Comparison of ENCODE assay signal across 8 mouse cellular contexts in the genomic region with DNA sequence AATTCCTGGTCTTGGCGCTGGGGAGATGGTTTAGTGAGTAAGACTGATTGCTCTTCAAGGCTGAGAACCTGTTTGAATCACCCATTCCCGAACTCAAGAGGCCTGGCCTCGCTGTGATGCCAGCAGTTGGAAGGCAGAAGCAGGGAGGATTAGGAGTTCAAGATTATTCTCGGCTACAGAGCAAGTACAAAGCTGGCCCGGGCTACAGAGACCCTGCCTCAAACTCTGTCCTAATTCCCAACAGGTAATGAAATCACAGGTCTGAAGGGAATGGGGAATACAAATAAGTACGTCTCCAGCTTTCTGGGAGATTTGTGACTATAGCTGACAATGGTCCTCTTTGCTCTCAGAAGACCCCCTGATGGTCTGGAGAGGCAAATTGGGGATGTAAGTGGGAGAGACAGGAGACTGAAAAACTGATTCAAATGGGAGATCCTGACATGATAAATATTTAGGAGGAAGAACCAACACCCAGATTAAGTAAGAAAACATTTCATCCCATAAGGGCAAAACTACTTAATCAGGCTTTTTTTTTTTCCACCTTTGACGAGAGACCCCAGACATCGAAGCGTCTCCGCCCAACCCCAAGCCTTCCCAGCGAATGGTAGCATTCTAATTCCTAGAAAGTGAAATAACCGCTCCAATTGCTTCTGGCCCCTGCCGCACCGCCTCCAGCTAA. TPM values are rescaled to one million over a fixed set of nuclear protein-coding genes. Genes with fewer than 3 reads are reported as not detected.
DNase-seq lines count a peak whose midpoint lies in the region; ATAC-seq and TF ChIP-seq lines count a peak whose summit lies in the region.

No protein-coding gene starts in this region.

- H3K4me1 ChIP-seq in heart, embryonic 11.5 days (ENCODE audit: control insufficient read depth, insufficient read depth, low read length): peaks cover 25% of the 10 kb centered on the region
- H3K4me1 ChIP-seq in ES-Bruce4 (ENCODE audit: control insufficient read depth, insufficient read depth, low read length): peaks cover 2% of the 10 kb centered on the region
- peaks cover 6% of the 10 kb centered on the region for H3K4me1 ChIP-seq in cortical plate, adult 2 months (ENCODE audit: control insufficient read depth, insufficient read depth, low read length)
- H3K4me1 ChIP-seq in intestine, embryonic 16.5 days (ENCODE audit: control insufficient read depth, insufficient read depth, low read length): peaks cover 23% of the 10 kb centered on the region
- peaks cover 12% of the 10 kb centered on the region for H3K4me1 ChIP-seq in small intestine, adult 2 months (ENCODE audit: control insufficient read depth, insufficient read depth, insufficient read length, low read length)

- H3K4me2 ChIP-seq in heart, embryonic 11.5 days: peak overlapping the region; percentile 68
- peak overlapping the region; percentile 41 for H3K4me2 ChIP-seq in intestine, embryonic 16.5 days (ENCODE audit: low read depth, low read length)

- peak; percentile 38 for TF ChIP-seq POLR2A in ES-Bruce4 (IDR thresholded peaks at IDR 0.05; ENCODE audit: insufficient read depth, low read length)
- no peak for TF ChIP-seq POLR2A in cortical plate, adult 2 months (IDR thresholded peaks at IDR 0.05; ENCODE audit: extremely low read depth, insufficient read depth, low read length)
- no peak for TF ChIP-seq POLR2A in small intestine, adult 2 months (IDR thresholded peaks at IDR 0.05; ENCODE audit: low read depth, low read length)

- peak overlapping the region; percentile 12; the same call in 1 of the 2 replicates for H3K9ac ChIP-seq in heart, embryonic 11.5 days (ENCODE audit: low read depth, low read length)
- H3K9ac ChIP-seq in ES-Bruce4 (ENCODE audit: low read depth, poor library complexity, severe bottlenecking): peak overlapping the region; percentile 76
- no peak overlapping the region for H3K9ac ChIP-seq in intestine, embryonic 16.5 days (ENCODE audit: low read depth, low read length)

- no peak for TF ChIP-seq EP300 in ES-Bruce4 (IDR thresholded peaks at IDR 0.05; ENCODE audit: insufficient read depth, low read depth, low read length)

- peak overlapping the region; percentile 43; the same call in 1 of the 2 replicates for H3K27ac ChIP-seq in heart, embryonic 11.5 days (ENCODE audit: low read depth, low read length)
- H3K27ac ChIP-seq in ES-Bruce4 (ENCODE audit: insufficient read depth, low read length): peak overlapping the region; percentile 74
- H3K27ac ChIP-seq in cortical plate, adult 2 months (ENCODE audit: insufficient read depth, low read length): no peak overlapping the region
- 0 out of 2 replicates have a peak overlapping the region, but pooled peaks have one; percentile 42 for H3K27ac ChIP-seq in intestine, embryonic 16.5 days (ENCODE audit: low read length)
- no peak overlapping the region for H3K27ac ChIP-seq in small intestine, adult 2 months (ENCODE audit: insufficient read depth, low read depth, low read length)

- 7% methylated on average over 14 of the region's 14 CpGs for WGBS in heart, embryonic 11.5 days (ENCODE audit: insufficient replicate concordance)
- 6% methylated on average over 14 of the region's 14 CpGs for WGBS in intestine, embryonic 16.5 days
- 16% methylated on average over 14 of the region's 14 CpGs for WGBS in small intestine, adult 2 months

- no peak for TF ChIP-seq CTCF in ES-Bruce4 (IDR thresholded peaks at IDR 0.05; ENCODE audit: low read depth, low read length)
- TF ChIP-seq CTCF in cortical plate, adult 2 months (IDR thresholded peaks at IDR 0.05; ENCODE audit: extremely low read depth, insufficient read depth, low read length): no peak
- TF ChIP-seq CTCF in small intestine, adult 2 months (IDR thresholded peaks at IDR 0.05; ENCODE audit: extremely low read depth, insufficient read length, insufficient replicate concordance, low read depth, low read length): no peak

- H3K27me3 ChIP-seq in heart, embryonic 11.5 days (ENCODE audit: control insufficient read depth, insufficient read depth, low read length): no peaks in the 10 kb centered on the region
- no peaks in the 10 kb centered on the region for H3K27me3 ChIP-seq in ES-Bruce4 (ENCODE audit: control insufficient read depth, insufficient read depth, low read length, poor library complexity, severe bottlenecking)
- no peaks in the 10 kb centered on the region for H3K27me3 ChIP-seq in intestine, embryonic 16.5 days (replicated peaks; ENCODE audit: control insufficient read depth, insufficient read depth, low read length)
- H3K27me3 ChIP-seq in small intestine, adult 2 months (ENCODE audit: control insufficient read depth, insufficient read depth, low read length): no peaks in the 10 kb centered on the region

- no peaks in the 10 kb centered on the region for H3K9me3 ChIP-seq in heart, embryonic 11.5 days (replicated peaks; ENCODE audit: control insufficient read depth, low read length)
- no peaks in the 10 kb centered on the region for H3K9me3 ChIP-seq in ES-Bruce4 (replicated peaks; ENCODE audit: control insufficient read depth, insufficient read depth, low read length, poor library complexity, severe bottlenecking)
- no peaks in the 10 kb centered on the region for H3K9me3 ChIP-seq in intestine, embryonic 16.5 days (ENCODE audit: control insufficient read depth, low read length)

- H3K36me3 ChIP-seq in heart, embryonic 11.5 days (ENCODE audit: control insufficient read depth, insufficient read depth, low read length): no peaks in the 10 kb centered on the region
- H3K36me3 ChIP-seq in ES-Bruce4 (ENCODE audit: control insufficient read depth, insufficient read depth, low read length, poor library complexity, severe bottlenecking): peaks cover 11% of the 10 kb centered on the region
- H3K36me3 ChIP-seq in intestine, embryonic 16.5 days (ENCODE audit: control insufficient read depth, insufficient read depth, low read length): no peaks in the 10 kb centered on the region
- H3K36me3 ChIP-seq in small intestine, adult 2 months (ENCODE audit: control insufficient read depth, insufficient read depth, low read length): no peaks in the 10 kb centered on the region

- no peak for ATAC-seq in heart, embryonic 11.5 days (replicated peaks; ENCODE audit: insufficient number of reproducible peaks, low FRiP score, low TSS enrichment)
- ATAC-seq in intestine, embryonic 16.5 days: no peak
- ATAC-seq in granulocyte monocyte progenitor cell, adult 5-6 weeks (replicated peaks; ENCODE audit: poor library complexity, severe bottlenecking): no peak

- H3K4me3 ChIP-seq in heart, embryonic 11.5 days (ENCODE audit: low read depth, low read length): peak overlapping the region; percentile 83
- peak overlapping the region; percentile 43 for H3K4me3 ChIP-seq in ES-Bruce4 (ENCODE audit: low read depth, low read length)
- peak overlapping the region; percentile 41 for H3K4me3 ChIP-seq in cortical plate, adult 2 months (ENCODE audit: insufficient read depth, low read length)
- peak overlapping the region; percentile 43 for H3K4me3 ChIP-seq in intestine, embryonic 16.5 days (ENCODE audit: low read length)
- peak overlapping the region; percentile 60 for H3K4me3 ChIP-seq in small intestine, adult 2 months (ENCODE audit: low read depth, low read length)

- no peak for DNase-seq in heart, postnatal 4 days
- DNase-seq in urinary bladder, postnatal 36 days (ENCODE audit: low spot score in 2 of 2): no peak

RNA-seq across cellular contexts. Expression of a gene that starts 0.8 kb away (rescaled TPM):
- polyA plus RNA-seq in heart, embryonic 11.5 days (2014; fragmentation: Nextera tagmentation; extraction: Ambion mirVana): 42.9 and 63.5 TPM in 2 replicates
- 100 to 1,000 TPM; 212 to 222 TPM for total RNA-seq in heart, postnatal 4 days (2021)
- 228 and 241 TPM in 2 replicates for polyA plus RNA-seq in ES-Bruce4 (2011; ENCODE audit: insufficient read depth, insufficient read length, low read depth, missing spikeins)
- polyA plus RNA-seq in cortical plate, adult 2 months (2012; rRNA removed): 135 TPM in 2 replicates
- 30.6 and 34.0 TPM in 2 replicates for polyA plus RNA-seq in intestine, embryonic 16.5 days (2015; fragmentation: Nextera tagmentation; extraction: Ambion mirVana)
- polyA plus RNA-seq in small intestine, adult 2 months (2012; rRNA removed): 84.3 and 178 TPM in 2 replicates
- 152 and 190 TPM in 2 replicates for total RNA-seq in granulocyte monocyte progenitor cell, adult 5-6 weeks (2014; fragmentation: Nextera tagmentation)
- total RNA-seq in granulocyte monocyte progenitor cell, adult 5-6 weeks (2017): 191 and 211 TPM in 2 replicates

RNA-seq across cellular contexts. Expression of a gene that starts 1.1 kb away (rescaled TPM):
- 0.34 and 0.49 TPM in 2 replicates for polyA plus RNA-seq in heart, embryonic 11.5 days (2014; fragmentation: Nextera tagmentation; extraction: Ambion mirVana)
- total RNA-seq in heart, postnatal 4 days (2021): not detected
- polyA plus RNA-seq in ES-Bruce4 (2011; ENCODE audit: insufficient read depth, insufficient read length, low read depth, missing spikeins): not detected in 2 replicates
- 0.54 TPM in 1 of 2 replicates, not detected in the other for polyA plus RNA-seq in cortical plate, adult 2 months (2012; rRNA removed)
- polyA plus RNA-seq in intestine, embryonic 16.5 days (2015; fragmentation: Nextera tagmentation; extraction: Ambion mirVana): not detected in 2 replicates
- 1.2 TPM in 1 of 2 replicates, not detected in the other for polyA plus RNA-seq in small intestine, adult 2 months (2012; rRNA removed)
- not detected in 2 replicates for total RNA-seq in granulocyte monocyte progenitor cell, adult 5-6 weeks (2014; fragmentation: Nextera tagmentation)
- total RNA-seq in granulocyte monocyte progenitor cell, adult 5-6 weeks (2017): not detected in 2 replicates

RNA-seq across cellular contexts. Expression of a gene that starts 20.3 kb away (rescaled TPM):
- polyA plus RNA-seq in heart, embryonic 11.5 days (2014; fragmentation: Nextera tagmentation; extraction: Ambion mirVana): not detected in 2 replicates
- not detected for total RNA-seq in heart, postnatal 4 days (2021)
- polyA plus RNA-seq in ES-Bruce4 (2011; ENCODE audit: insufficient read depth, insufficient read length, low read depth, missing spikeins): 1.2 and 1.4 TPM in 2 replicates
- not detected in 2 replicates for polyA plus RNA-seq in cortical plate, adult 2 months (2012; rRNA removed)
- polyA plus RNA-seq in intestine, embryonic 16.5 days (2015; fragmentation: Nextera tagmentation; extraction: Ambion mirVana): not detected in 2 replicates
- not detected in 2 replicates for polyA plus RNA-seq in small intestine, adult 2 months (2012; rRNA removed)
- total RNA-seq in granulocyte monocyte progenitor cell, adult 5-6 weeks (2014; fragmentation: Nextera tagmentation): not detected in 2 replicates
- not detected in 2 replicates for total RNA-seq in granulocyte monocyte progenitor cell, adult 5-6 weeks (2017)

Comparison
In these comparisons a context has a peak if more than half of its experiments do, and no peak if none do; other contexts are left out.
1. H3K27ac ChIP-seq: peak in heart, embryonic 11.5 days (single experiment), ES-Bruce4 (single experiment) and intestine, embryonic 16.5 days (single experiment); none in cortical plate, adult 2 months (single experiment) and small intestine, adult 2 months (single experiment).
2. Peak in every context shown above with its lines, with median percentiles within 50 percentile points of each other: H3K4me3 ChIP-seq.